Mouse (Mus musculus) forebrain, embryonic 11.5 days (tissue): ENCODE data around the gene Zbtb34. TPM values are rescaled to one million over a fixed set of nuclear protein-coding genes. Genes with fewer than 3 reads are reported as not detected.

ENCODE experiments used
- ATAC-seq: fragments of 200-750 bp; cut with Nextera tagmentation; replicated peaks from 2 replicates; pipeline ENCODE4 v1.8.0; 2017; ENCODE audit warnings: moderate TSS enrichment; ENCODE audit not compliant: low FRiP score
- DNase-seq: peaks from one replicate; pipeline ENCODE4 v3.0.0-alpha.2; 2017; ENCODE audit warnings: low spot score
- H3K27ac ChIP-seq: fragments of 300-500 bp; sonication (generic); 2 replicates; pipeline ENCODE4 v1.5.1; 2014; ENCODE audit warnings: low read depth, low read length
- H3K27me3 ChIP-seq: fragments of 300-500 bp; sonication (generic); 2 replicates; pipeline ENCODE4 v1.6.1; 2014; ENCODE audit warnings: mild to moderate bottlenecking, low read length, mixed read lengths; ENCODE audit not compliant: control insufficient read depth, insufficient read depth
- H3K36me3 ChIP-seq: fragments of 300-500 bp; sonication (generic); 2 replicates; pipeline ENCODE4 v1.6.1; 2014; ENCODE audit warnings: mild to moderate bottlenecking, low read length, moderate library complexity, mixed read lengths; ENCODE audit not compliant: control insufficient read depth, insufficient read depth
- H3K4me1 ChIP-seq: fragments of 300-500 bp; sonication (generic); replicated peaks from 2 replicates; pipeline ENCODE4 v1.6.1; 2014; ENCODE audit warnings: low read length, mixed read lengths; ENCODE audit not compliant: control insufficient read depth, insufficient read depth
- H3K4me2 ChIP-seq: fragments of 300-500 bp; sonication (generic); 2 replicates; pipeline ENCODE4 v1.6.1; 2014; ENCODE audit warnings: low read depth, mild to moderate bottlenecking, low read length, moderate library complexity, mixed read lengths; ENCODE audit not compliant: severe bottlenecking
- H3K4me3 ChIP-seq: fragments of 300-500 bp; sonication (generic); 2 replicates; pipeline ENCODE4 v1.5.1; 2014; ENCODE audit warnings: low read depth, low read length
- H3K9ac ChIP-seq: fragments of 300-500 bp; sonication (generic); 2 replicates; pipeline ENCODE4 v1.6.1; 2014; ENCODE audit warnings: low read length
- H3K9me3 ChIP-seq: fragments of 300-500 bp; sonication (generic); 2 replicates; pipeline ENCODE4 v1.6.1; 2016; ENCODE audit warnings: low read length, mixed read lengths; ENCODE audit not compliant: control insufficient read depth
- WGBS: fragments of 180-500 bp; shearing (Covaris S2); extraction: QIAGEN DNeasy Blood & Tissue Kit; methylation state at CpG from one replicate; pipeline ENCODE4 v1.1.7; 2014; 5-methylcytosine and 5-hydroxymethylcytosine counted together
- polyA plus RNA-seq: library from polyadenylated mRNA; unstranded; fragments of >200 nt; fragmentation: Nextera tagmentation; extraction: Ambion mirVana; gene quantifications from 2 replicates; pipeline ENCODE4 v1.2.1, GENCODE M21; 2014

Zbtb34 gene
- polyA plus RNA-seq, 1 experiment from 2014 or later = 10.6 TPM

DNA sequence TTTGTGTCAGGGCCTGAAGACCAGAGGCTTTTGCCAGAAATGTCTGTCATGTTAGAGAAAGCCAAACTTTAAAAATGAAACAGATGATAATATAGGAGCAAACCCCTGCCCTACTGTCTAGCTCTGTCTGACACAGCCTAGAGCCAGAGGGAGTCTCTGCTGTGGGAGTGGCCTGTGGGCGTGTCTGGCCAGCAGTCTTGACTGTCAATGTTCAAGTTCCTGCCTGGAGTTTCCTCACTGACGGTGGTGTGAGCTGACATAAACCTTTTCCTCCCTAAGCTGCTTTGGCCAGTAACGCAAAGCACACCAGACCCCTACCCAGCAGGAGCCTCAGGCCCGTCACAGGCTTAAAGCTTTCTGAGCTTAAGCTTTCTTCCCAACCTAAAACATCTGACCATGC, 21.0 kb upstream of the Zbtb34 start:
- Histone ChIP-seq H3K27me3 (no peaks in the 10 kb centered on the region), H3K4me1 (no peaks in the 10 kb centered on the region), H3K36me3 (no peaks in the 10 kb centered on the region; the same call in none of the 2 replicates), H3K27ac (no peak overlapping the region), H3K9me3 (no peaks in the 10 kb centered on the region), H3K4me2 (no peak overlapping the region), H3K9ac (no peak overlapping the region), H3K4me3 (no peak overlapping the region)
- 60% methylated on average over 4 of the region's 4 CpGs for WGBS
- DNase-seq (no peak), ATAC-seq (no peak)

DNA sequence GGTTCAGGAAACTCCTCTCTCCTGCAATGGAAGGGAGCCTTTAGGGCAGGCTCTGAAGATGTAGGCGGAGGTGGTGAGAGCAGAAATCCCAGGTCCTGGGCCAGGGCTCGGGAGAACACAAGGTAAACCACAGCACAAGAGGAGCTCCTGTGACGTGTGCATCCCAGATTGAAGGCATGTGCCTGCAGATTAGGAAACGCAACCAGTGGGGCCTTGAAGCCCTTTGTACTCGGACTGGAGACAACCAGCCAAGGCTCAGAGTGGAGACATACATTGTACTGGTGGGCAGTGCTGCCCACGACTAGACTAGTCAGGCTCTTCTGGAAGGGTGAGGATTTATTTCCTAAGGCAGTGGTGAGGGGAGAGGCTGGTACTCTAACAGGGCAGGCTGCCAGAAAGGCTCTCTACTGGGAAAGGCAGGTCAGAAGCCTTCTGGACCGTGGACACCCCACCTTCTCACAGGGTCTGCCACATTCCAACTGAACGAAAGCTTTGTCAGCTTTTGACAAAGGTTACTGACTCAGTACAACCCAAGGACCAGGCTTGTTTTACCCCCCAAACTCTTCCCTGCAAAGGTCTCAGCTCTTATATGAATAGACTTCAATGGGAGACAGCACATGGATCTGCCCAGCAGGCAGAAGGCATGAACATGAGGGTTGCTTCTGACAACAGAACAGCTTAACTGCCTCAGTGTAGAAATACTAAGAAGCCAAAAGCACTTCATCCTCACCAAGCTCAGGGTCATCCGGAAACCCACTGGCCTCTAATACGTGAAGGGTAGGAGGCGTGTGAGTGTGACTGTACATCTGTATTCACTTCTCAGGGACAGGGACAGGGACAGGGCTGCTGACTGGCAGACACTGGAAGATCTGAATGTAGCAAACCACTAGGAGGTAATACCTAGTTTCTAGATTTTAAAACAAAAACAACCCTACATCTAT, 20.2 kb upstream of the Zbtb34 start:
- H3K9me3 ChIP-seq = no peaks in the 10 kb centered on the region
- no peaks in the 10 kb centered on the region for H3K27me3 ChIP-seq
- no peak overlapping the region for H3K4me2 ChIP-seq
- ATAC-seq (no peak), DNase-seq (no peak)
- H3K4me1 ChIP-seq = no peaks in the 10 kb centered on the region
- H3K36me3 ChIP-seq = no peaks in the 10 kb centered on the region; the same call in none of the 2 replicates
- H3K27ac ChIP-seq = no peak overlapping the region
- 85% methylated on average over 11 of the region's 11 CpGs for WGBS
- H3K9ac ChIP-seq = no peak overlapping the region
- H3K4me3 ChIP-seq = no peak overlapping the region

DNA sequence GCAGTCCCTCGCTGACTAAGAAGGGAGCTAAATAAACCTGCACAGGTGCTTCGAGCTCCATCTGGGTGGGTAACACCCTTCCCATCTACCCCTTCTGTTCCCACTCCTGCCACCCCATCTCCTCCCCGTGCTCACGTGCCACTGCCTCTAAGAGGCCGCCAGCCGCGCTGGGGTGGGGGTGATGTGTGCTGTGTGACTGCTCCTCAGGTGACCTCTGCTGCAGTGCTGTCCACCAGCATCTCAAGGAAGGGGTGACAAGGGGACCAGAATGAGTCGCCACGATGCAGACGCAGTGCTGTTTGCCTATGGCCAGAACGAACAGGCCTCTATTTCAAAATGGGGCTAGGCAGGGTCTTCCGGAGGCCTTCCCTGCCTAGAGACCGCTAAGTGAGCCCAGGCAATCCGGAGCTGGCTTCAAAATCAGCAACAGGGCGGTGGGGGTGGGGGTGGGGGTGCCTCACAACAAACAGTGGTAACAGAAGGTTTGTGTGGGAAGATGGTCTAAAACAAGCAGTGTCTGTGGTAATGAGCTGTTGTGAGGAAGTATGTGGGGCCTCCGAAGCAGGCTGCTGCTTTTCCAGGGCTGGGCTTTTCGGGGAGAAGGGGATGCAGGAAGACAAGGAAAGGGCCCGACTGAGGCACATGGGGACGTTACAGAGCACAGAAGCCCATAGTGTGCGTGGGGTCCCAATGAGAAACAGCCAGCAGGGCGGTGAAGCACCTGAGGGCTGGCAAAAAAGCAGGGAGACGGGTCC, 18.2 kb upstream of the Zbtb34 start:
- no peaks in the 10 kb centered on the region for H3K27me3 ChIP-seq
- H3K9ac ChIP-seq = no peak overlapping the region
- ATAC-seq = no peak
- no peak overlapping the region for H3K4me2 ChIP-seq
- no peak for DNase-seq
- no peak overlapping the region for H3K4me3 ChIP-seq
- H3K9me3 ChIP-seq = no peaks in the 10 kb centered on the region
- 93% methylated on average over 22 of the region's 22 CpGs for WGBS
- no peak overlapping the region for H3K27ac ChIP-seq
- no peaks in the 10 kb centered on the region; the same call in none of the 2 replicates for H3K36me3 ChIP-seq
- H3K4me1 ChIP-seq = no peaks in the 10 kb centered on the region

DNA sequence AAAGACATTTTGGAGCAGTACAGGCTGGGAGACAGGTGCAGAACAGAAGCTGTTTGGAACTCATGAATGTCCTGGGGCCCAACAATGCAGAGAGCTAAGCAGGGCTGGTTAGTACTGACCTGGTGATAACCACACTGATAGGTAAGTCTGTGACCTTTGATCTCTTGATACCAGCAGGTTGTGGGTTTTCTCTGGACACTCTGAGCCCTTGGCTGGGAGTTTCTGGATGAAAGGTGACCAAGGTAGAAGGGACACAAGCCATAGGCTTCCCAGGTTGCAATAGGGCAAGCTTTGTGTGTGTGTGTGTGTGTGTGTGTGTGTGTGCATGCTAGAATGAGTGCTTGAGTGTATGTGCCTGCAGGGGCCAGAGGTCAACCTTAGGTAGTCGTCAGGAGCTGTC, 15.7 kb upstream of the Zbtb34 start:
- Histone ChIP-seq H3K4me1 (no peaks in the 10 kb centered on the region), H3K9ac (no peak overlapping the region)

DNA sequence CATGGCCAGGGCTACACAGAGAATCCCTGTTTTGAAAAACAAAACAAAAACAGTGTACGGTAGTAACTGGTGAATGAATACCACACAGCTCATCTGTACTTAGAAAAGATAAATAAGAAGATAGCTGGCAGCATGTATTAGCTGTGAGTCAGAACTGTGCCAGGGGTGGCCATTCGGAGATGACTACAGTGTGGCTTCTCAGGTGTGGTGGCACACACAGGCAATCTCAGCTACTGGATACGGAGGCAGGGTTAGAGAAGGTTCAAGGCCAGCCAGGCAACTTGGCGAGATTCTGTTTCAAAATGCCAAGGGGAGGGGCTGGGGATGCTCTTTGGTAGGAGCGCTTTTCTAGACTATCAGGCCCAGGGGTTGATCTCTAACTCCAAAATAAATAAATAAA, 14.6 kb upstream of the Zbtb34 start:
- no peaks in the 10 kb centered on the region for H3K36me3 ChIP-seq
- no peak overlapping the region for H3K4me2 ChIP-seq
- no peak overlapping the region for H3K9ac ChIP-seq
- ATAC-seq (no peak), DNase-seq (no peak)
- H3K27ac ChIP-seq = no peak overlapping the region
- H3K9me3 ChIP-seq = no peaks in the 10 kb centered on the region
- peaks cover under 1% of the 10 kb centered on the region; the same call in 1 of the 2 replicates for H3K4me1 ChIP-seq
- no peak overlapping the region for H3K4me3 ChIP-seq
- 90% methylated on average over 5 of the region's 5 CpGs for WGBS
- no peaks in the 10 kb centered on the region for H3K27me3 ChIP-seq

More for the DNA sequence above, 15.7 kb upstream of the Zbtb34 start:
- H3K27me3 ChIP-seq = no peaks in the 10 kb centered on the region
- no peaks in the 10 kb centered on the region for H3K36me3 ChIP-seq
- DNase-seq (no peak), ATAC-seq (no peak)
- no peaks in the 10 kb centered on the region for H3K9me3 ChIP-seq
- H3K4me2 ChIP-seq = no peak overlapping the region
- H3K27ac ChIP-seq = no peak overlapping the region
- 88% methylated on average over 1 of the region's 1 CpGs for WGBS
- no peak overlapping the region for H3K4me3 ChIP-seq

DNA sequence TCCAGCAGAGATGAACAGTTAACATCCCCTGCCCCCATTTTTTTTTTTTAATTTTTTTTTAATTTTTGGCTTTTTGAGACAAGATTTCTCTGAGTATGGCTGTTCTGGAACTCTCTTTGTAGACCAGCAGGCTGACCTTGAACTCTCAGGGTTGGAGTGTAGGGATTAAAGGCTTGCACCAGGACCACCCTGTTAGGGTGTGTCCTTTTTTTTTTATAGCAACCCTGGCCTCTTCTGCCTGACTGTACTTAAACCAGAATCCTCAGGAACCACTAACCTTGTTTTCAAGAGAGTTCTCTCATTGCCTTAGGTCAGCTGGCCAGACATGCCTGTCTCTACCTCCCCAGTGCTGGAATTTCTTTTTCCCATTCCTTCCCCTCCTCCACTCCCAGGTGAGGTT, 13.7 kb upstream of the Zbtb34 start:
- ATAC-seq (no peak), DNase-seq (no peak)
- H3K27ac ChIP-seq = no peak overlapping the region
- no peaks in the 10 kb centered on the region for H3K9me3 ChIP-seq
- peaks cover 3% of the 10 kb centered on the region; the same call in 1 of the 2 replicates for H3K4me1 ChIP-seq
- H3K4me2 ChIP-seq = no peak overlapping the region
- no peaks in the 10 kb centered on the region for H3K36me3 ChIP-seq
- H3K27me3 ChIP-seq = no peaks in the 10 kb centered on the region
- no peak overlapping the region for H3K9ac ChIP-seq
- H3K4me3 ChIP-seq = no peak overlapping the region

DNA sequence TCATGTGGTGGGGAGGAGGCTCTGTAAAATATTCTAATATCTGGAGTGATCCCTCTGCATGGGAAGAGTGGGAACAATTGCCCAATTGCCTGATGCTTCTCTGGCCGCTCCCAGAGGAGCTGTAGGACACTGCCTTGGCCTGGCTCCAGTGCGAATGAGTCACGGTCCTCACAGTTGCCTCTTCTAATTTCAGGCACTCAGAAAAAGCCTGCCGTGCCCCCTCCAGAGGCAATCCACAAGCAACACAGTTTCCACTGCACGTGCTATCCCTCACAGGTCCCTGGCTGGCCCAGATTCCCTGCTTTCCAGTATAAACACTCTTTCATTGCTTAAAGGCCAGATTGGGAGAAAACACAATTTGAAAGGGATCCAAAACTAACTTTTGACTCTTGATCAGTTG, 13.2 kb upstream of the Zbtb34 start:
- WGBS = 54% methylated on average over 5 of the region's 5 CpGs

DNA sequence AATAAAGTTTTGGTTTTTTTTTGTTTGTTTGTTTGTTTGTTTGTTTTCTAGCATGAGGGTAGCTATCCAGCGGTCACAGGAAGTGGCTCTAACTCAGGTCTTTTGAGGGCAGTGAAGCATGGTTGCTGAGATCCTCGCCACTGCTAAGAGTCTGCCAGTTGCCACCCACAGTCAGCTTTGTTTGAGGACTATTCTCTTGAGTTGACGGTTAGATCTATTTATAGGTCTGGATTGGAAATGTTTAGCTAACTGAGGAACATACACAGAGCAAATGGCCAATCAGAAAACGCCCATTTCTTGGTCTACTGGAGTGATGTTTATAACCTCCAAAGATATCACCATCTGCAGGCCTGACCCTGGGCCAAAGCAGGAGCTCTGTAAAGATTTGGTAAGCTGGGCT, 11.6 kb upstream of the Zbtb34 start:
- peaks cover 15% of the 10 kb centered on the region for H3K4me1 ChIP-seq
- no peak for ATAC-seq
- no peaks in the 10 kb centered on the region for H3K27me3 ChIP-seq
- H3K4me3 ChIP-seq = no peak overlapping the region
- no peak overlapping the region for H3K4me2 ChIP-seq
- DNase-seq = no peak
- 63% methylated on average over 4 of the region's 4 CpGs for WGBS
- no peak overlapping the region for H3K27ac ChIP-seq
- no peaks in the 10 kb centered on the region for H3K9me3 ChIP-seq
- H3K9ac ChIP-seq = no peak overlapping the region
- H3K36me3 ChIP-seq = no peaks in the 10 kb centered on the region

More for the DNA sequence above, 13.2 kb upstream of the Zbtb34 start:
- H3K4me2 ChIP-seq = no peak overlapping the region
- peaks cover 8% of the 10 kb centered on the region; the same call in 1 of the 2 replicates for H3K4me1 ChIP-seq
- no peak overlapping the region for H3K27ac ChIP-seq
- no peak overlapping the region for H3K4me3 ChIP-seq
- no peaks in the 10 kb centered on the region for H3K36me3 ChIP-seq
- ATAC-seq = no peak
- H3K9me3 ChIP-seq = no peaks in the 10 kb centered on the region
- no peak overlapping the region for H3K9ac ChIP-seq
- DNase-seq = no peak
- no peaks in the 10 kb centered on the region for H3K27me3 ChIP-seq
